Mouse (Mus musculus): ENCODE data around the gene Pdilt. TPM values are rescaled to one million over a fixed set of nuclear protein-coding genes. Genes with fewer than 3 reads are reported as not detected.

Pdilt gene
- total and polyA plus RNA-seq, 3 experiments, result 0.12 TPM; not detected in 2

DNA sequence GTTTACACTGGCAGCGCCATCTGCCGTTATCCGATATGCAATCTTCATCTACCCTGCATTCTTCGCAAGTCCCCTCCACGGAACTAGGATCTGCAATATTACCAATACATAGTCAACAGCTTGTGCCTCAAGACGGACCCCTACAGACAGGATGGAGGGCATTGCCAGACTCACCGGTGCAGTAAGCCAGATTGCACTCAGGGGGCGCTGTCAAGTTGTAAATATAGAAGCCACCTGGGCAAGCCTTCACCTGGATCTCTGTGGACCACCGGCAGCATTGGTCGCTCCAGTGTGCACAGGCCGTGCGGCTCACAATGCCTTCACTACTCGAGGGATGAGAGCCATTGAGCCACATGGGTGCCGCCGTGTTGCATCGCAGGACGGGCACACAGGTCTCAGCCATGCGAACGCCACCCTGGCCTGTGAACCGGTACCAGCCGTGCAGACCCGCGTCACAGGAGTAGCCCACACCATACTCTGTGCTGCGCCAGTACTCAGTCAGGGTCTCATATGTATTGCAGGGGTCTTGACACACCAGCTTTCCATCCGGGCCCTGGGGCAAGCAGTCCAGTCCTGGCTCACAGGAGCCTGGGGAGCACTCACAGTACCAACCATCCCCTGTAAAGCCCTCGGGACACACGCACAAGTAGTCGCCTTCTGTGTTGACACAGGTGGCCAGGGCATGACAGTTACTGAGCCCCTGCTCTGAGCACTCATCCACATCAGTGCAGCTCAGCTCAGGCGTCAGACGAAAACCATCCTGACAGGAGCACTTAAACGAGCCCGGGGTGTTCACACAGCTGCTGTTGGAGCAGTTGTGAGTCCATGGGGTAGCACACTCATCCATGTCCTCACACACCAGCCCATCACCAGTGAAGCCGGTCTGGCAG, 46.5 kb downstream of the Pdilt start:
- no peak overlapping the region for H3K4me3 ChIP-seq (ENCODE audit: control insufficient read depth in 1 of 2, insufficient read depth in 1 of 2, low read depth in 2 of 2, low read length in 2 of 2)
- no peak for DNase-seq (ENCODE audit: low read depth, low spot score)
- no peaks in the 10 kb centered on the region for H3K36me3 ChIP-seq (ENCODE audit: control insufficient read depth in 1 of 2, insufficient read depth in 2 of 2, low read length in 2 of 2)
- H3K27me3 ChIP-seq (ENCODE audit: control insufficient read depth in 1 of 2, insufficient read depth in 2 of 2, low read length in 2 of 2), result no peaks in the 10 kb centered on the region
- no peaks in the 10 kb centered on the region for H3K79me2 ChIP-seq (ENCODE audit: control insufficient read depth, insufficient read depth, low read length, poor library complexity)
- no peak overlapping the region for H3K9ac ChIP-seq (ENCODE audit: control insufficient read depth, low read depth, low read length, poor library complexity, severe bottlenecking)
- no peak overlapping the region for H3K27ac ChIP-seq (ENCODE audit: control insufficient read depth, low read depth, low read length)
- TF ChIP-seq ZMIZ1 (IDR thresholded peaks at IDR 0.05; ENCODE audit: low read depth, low read length), result no peak
- TF ChIP-seq MEF2A (IDR thresholded peaks at IDR 0.05; ENCODE audit: extremely low read depth, insufficient replicate concordance, low read depth, low read length, poor library complexity, severe bottlenecking), result no peak
- no peak for TF ChIP-seq MAX (IDR thresholded peaks at IDR 0.05; ENCODE audit: low read length)
- TF ChIP-seq GATA1 (IDR thresholded peaks at IDR 0.05; ENCODE audit: low read depth, low read length), result no peak
- no peak for TF ChIP-seq EP300 (IDR thresholded peaks at IDR 0.05; ENCODE audit: low read depth in 1 of 2, low read length in 2 of 2)
- H3K9me3 ChIP-seq (replicated peaks; ENCODE audit: insufficient read depth, low read length), result no peaks in the 10 kb centered on the region
- no peaks in the 10 kb centered on the region for H3K4me1 ChIP-seq (ENCODE audit: control insufficient read depth in 1 of 2, insufficient read depth in 2 of 2, low read length in 2 of 2)

DNA sequence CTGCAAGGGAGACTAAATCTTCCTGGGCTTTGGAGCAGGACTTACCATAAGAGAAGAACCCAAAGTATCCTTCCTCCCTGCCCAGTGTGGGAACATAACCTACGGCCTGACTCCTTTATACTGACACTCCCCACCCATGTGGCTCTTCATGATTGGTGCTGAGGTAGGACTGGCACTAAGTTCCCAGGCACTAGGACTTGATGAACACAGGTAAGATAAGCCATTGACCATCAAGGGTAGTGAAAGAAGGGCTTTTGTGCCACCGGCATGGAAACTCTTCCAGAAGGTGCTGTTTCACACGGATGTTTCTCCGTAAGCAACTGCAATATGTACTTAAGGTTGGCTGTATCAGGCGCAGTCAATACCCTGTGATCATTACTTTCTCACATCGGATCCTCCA, 64.1 kb downstream of the Pdilt start, which contains the start of gene Gp2:
Gene Gp2, minus strand, starts transcription at position 101 of the 400 bp plus-strand sequence.
- Histone ChIP-seq H3K27ac (ENCODE audit: control insufficient read depth, low read depth, low read length) (no peak within 1 kb of the TSS), H3K4me3 (ENCODE audit: control insufficient read depth in 1 of 2, insufficient read depth in 1 of 2, low read depth in 2 of 2, low read length in 2 of 2) (no peak within 1 kb of the TSS), H3K4me1 (ENCODE audit: control insufficient read depth in 1 of 2, insufficient read depth in 2 of 2, low read length in 2 of 2) (no peaks in the 10 kb centered on the region), H3K9me3 (replicated peaks; ENCODE audit: insufficient read depth, low read length) (no peaks in the 10 kb centered on the region), H3K79me2 (ENCODE audit: control insufficient read depth, insufficient read depth, low read length, poor library complexity) (no peaks in the 10 kb centered on the region), H3K27me3 (ENCODE audit: control insufficient read depth in 1 of 2, insufficient read depth in 2 of 2, low read length in 2 of 2) (no peaks in the 10 kb centered on the region), H3K36me3 (ENCODE audit: control insufficient read depth in 1 of 2, insufficient read depth in 2 of 2, low read length in 2 of 2) (no peaks in the 10 kb centered on the region), H3K9ac (ENCODE audit: control insufficient read depth, low read depth, low read length, poor library complexity, severe bottlenecking) (no peak within 1 kb of the TSS)
- TF ChIP-seq ELF1 (IDR thresholded peaks at IDR 0.05; ENCODE audit: low read depth, low read length) (no peak), POLR2A (IDR thresholded peaks at IDR 0.05; ENCODE audit: control insufficient read depth in 1 of 2, insufficient read depth in 1 of 2, low read depth in 1 of 2, low read length in 2 of 2, poor library complexity in 1 of 2) (no peak), ZKSCAN1 (IDR thresholded peaks at IDR 0.05; ENCODE audit: low read depth, low read length) (no peak), GABPA (IDR thresholded peaks at IDR 0.05; ENCODE audit: low read depth, low read length) (no peak), CHD2 (IDR thresholded peaks at IDR 0.05; ENCODE audit: low read length) (no peak), MAFK (IDR thresholded peaks at IDR 0.05; ENCODE audit: borderline replicate concordance, low read depth, low read length) (no peak), MYB (IDR thresholded peaks at IDR 0.05; ENCODE audit: low read depth, low read length) (no peak)
- DNase-seq (ENCODE audit: low read depth, low spot score), result no peak

DNA sequence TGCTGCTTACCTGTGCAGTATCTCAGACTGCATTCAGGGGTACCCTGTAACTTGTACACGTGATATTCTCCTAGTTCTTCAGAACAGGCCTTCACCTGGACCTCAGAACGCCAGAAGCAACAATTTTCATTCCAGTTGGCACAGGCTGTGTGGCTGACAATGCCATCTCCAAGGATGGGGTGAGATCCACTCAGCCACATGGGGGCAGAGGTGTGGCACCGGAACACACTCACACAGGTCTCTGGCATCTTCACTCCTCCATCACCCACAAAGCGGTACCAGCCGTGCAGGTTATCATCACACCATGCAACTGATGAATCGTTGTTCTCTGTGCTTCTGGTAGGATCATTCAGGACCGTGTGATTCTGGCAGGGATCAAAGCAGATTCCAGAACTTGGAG, 69.1 kb downstream of the Pdilt start:
- H3K4me1 ChIP-seq (ENCODE audit: control insufficient read depth in 1 of 2, insufficient read depth in 2 of 2, low read length in 2 of 2), result no peaks in the 10 kb centered on the region

More for the DNA sequence above, 69.1 kb downstream of the Pdilt start:
- H3K36me3 ChIP-seq (ENCODE audit: control insufficient read depth in 1 of 2, insufficient read depth in 2 of 2, low read length in 2 of 2), result no peaks in the 10 kb centered on the region
- no peaks in the 10 kb centered on the region for H3K79me2 ChIP-seq (ENCODE audit: control insufficient read depth, insufficient read depth, low read length, poor library complexity)
- H3K27ac ChIP-seq (ENCODE audit: control insufficient read depth, low read depth, low read length), result no peak overlapping the region
- H3K4me3 ChIP-seq (ENCODE audit: control insufficient read depth in 1 of 2, insufficient read depth in 1 of 2, low read depth in 2 of 2, low read length in 2 of 2), result no peak overlapping the region
- H3K9me3 ChIP-seq (replicated peaks; ENCODE audit: insufficient read depth, low read length), result no peaks in the 10 kb centered on the region
- no peaks in the 10 kb centered on the region for H3K27me3 ChIP-seq (ENCODE audit: control insufficient read depth in 1 of 2, insufficient read depth in 2 of 2, low read length in 2 of 2)
- no peak overlapping the region for H3K9ac ChIP-seq (ENCODE audit: control insufficient read depth, low read depth, low read length, poor library complexity, severe bottlenecking)
- DNase-seq (ENCODE audit: low read depth, low spot score), result no peak
- TF ChIP-seq GABPA (IDR thresholded peaks at IDR 0.05; ENCODE audit: low read depth, low read length) (no peak), CHD1 (IDR thresholded peaks at IDR 0.05; ENCODE audit: low read depth, low read length) (no peak), ZNF384 (IDR thresholded peaks at IDR 0.05; ENCODE audit: low read depth, low read length) (no peak), UBTF (IDR thresholded peaks at IDR 0.05; ENCODE audit: borderline replicate concordance, insufficient read depth, low read depth, low read length) (no peak), POLR2A (IDR thresholded peaks at IDR 0.05; ENCODE audit: control insufficient read depth in 1 of 2, insufficient read depth in 1 of 2, low read depth in 1 of 2, low read length in 2 of 2, poor library complexity in 1 of 2) (no peak), TAL1 (IDR thresholded peaks at IDR 0.05; ENCODE audit: low read length) (no peak), NRF1 (IDR thresholded peaks at IDR 0.05; ENCODE audit: insufficient read depth, low read depth, low read length, poor library complexity, severe bottlenecking) (no peak), SIN3A (IDR thresholded peaks at IDR 0.05; ENCODE audit: low read length) (no peak)
